Mouse (Mus musculus) cerebellum, adult 11-12 months (tissue): ENCODE measurements around the gene Rpp14.
"Not testable (repeated sequence)": the region's sequence is repeated elsewhere in the genome, so short reads cannot be mapped to it uniquely, and the experiment has no call there.

Experiments
- DNase-seq: peaks from one replicate; pipeline ENCODE4 v3.0.0; 2022

The Rpp14 gene

GRCm38 (mm10) chr14:8117371-8117770 is 37.2 kb downstream of the Rpp14 start:
- DNase-seq: no peak

DNA sequence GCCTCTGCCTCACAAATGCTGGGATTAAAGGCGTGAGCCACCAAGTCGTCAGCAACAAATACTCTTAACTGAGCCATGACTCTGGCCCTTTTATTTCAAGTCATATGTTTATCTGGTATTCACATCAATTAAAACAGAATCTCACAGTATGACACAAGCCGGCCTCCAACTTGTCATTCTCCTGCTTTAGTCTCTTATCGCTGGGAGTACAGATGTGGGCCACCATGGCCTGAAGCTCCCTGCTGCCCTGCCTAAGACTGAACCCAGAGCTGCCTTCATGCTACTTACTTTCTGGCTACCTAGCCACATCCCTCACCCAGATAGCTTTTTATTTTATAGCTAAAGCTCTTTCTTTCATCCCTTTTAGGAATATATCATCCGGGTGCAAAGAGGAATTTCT is 39.3 kb downstream of the Rpp14 start:
- DNase-seq: no peak

DNA sequence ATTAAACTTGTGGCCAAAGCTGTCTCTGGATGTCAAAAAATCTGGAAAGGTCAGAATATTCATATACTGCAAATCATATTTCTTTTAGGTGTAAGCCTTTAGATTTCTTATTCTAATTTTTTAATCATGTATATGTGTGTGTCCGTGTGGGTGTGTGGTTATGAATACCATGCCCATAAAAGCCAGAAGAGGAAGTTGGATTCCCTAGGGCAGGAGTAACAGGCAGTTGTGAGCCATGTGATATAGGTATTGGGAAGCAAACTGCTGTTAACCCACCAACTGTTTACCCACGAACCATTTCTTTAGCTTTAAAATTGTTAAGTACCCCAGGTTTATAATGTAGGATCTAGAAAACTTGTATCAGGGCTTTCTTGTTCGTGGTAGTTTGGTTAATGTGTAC is 39.7 kb downstream of the Rpp14 start:
- DNase-seq: no peak

DNA sequence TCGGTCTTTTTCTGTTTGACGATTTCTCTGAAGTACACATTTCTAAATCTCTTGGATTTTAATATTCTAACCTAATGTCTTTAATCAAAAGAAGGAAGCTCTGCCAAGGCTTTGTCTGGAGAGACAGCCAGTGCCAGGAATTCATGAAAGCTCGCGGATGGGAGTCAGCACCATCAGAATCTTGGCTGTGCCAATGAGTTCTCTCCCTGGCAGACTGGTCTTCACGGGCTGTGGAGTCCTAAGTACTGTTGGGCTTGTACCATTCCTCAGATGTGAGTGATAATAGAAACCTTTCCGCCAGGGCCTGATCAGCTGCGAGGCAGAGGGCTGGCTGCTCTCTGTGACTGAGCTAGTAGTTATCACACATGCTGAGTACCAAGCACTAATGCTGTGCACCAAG is 43.0 kb downstream of the Rpp14 start:
- DNase-seq: peak; percentile 49

- DNase-seq: not testable (repeated sequence)
Observed at GRCm38 (mm10) chr14:8123611-8124010, 43.4 kb downstream of the Rpp14 start.

DNA sequence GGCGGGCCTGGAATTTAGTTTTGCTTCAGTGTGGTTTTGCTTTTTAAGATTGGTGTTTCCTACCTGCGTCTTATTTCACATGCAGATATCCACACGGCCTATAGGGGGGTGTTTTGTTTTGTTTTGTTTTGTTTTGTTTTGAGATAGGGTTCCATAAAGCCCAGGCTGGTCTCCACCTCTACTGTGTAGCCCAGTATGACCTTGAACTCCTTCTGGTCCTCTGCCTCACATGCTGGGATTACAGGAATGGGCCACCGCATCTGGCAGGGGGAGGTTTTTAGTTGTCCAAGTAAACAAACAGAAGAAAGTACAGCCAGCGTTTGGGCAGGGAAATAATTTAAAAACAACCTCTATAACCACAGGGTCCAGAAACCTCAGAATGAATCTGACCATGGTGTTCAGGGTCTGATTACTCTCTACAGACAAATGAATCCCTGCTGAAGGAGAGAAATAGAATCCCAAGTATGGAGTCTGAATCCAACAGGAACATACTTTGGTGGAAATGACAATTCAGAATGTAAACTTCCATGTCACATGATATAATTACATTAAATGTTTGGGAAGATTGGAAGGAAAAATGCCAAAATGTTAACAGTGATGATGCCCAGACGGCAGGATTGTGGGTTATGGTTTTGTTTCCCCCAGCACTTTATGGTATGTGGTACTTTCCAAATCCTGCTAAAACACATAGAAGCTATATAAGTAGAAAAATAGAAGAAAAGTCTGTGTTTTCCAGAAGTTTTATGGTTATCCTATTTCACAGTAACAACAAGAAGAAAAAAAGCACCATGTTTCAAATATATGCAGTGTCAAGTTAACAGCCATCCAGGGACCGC is 44.1 kb downstream of the Rpp14 start:
- no peak for DNase-seq

DNA sequence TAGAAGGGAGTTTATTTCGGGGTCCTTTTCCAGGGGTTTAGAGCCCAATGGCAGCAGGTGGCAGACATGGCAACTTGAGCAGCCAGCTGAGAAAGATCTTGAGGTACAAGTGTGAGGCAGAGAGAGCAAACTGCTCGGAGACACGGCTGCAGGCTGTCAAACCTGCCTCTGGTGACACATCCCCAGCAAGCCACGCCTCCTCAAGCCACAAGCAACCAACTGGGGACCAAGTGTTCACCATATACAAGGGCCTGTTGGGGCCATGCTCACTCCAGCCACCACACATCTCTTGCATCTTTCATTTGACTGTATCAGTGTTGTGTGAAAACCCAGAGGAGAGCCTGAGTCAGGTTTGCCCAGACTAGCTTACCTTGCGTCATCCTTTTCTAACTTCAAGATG is 47.8 kb downstream of the Rpp14 start:
- no peak for DNase-seq

DNA sequence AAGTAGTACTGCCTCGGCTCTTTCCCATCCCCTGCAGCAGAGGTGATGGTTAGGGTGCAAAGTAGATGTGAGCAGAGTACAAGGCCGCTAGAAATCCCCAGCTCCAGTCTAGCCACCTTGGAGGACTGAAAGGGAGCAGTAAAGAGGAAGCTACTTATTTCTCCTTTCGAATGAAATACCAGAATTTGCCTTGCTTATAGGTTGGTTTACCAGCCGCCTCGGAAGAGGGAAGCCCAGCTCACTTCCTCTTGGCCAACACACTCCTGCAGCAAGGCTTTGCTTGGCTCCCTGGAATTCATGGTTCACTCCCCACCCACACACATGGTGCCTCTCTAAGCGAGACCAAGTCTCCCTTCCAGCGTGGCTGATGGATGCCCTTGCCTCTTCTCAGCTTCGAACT is 52.6 kb downstream of the Rpp14 start:
- no peak for DNase-seq

DNA sequence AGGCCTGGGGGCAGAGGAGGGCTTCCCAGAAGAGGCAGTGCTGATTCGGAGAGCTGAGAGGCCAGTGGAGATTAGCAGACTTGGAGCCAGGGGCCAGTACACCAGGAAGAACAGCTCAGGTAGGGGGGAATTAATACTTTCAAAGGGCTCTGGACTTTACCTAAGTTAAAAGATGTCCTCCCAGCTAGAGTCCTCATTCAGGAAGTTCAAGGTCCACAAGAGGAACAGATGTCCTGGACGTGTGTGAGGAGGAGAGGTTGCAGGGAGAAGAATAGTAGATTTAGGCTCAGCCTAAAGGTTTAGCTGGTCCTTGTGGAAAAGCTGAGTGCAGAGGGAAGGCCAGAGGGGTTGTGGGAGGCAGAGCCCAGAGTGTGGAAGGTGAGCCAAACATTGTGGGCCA is 54.1 kb downstream of the Rpp14 start:
- no peak for DNase-seq

GRCm38 (mm10) chr14:8135130-8135529 is 55.0 kb downstream of the Rpp14 start:
- DNase-seq: peak; percentile 59

- no peak for DNase-seq
Observed at GRCm38 (mm10) chr14:8139724-8140710, 59.9 kb downstream of the Rpp14 start.

DNA sequence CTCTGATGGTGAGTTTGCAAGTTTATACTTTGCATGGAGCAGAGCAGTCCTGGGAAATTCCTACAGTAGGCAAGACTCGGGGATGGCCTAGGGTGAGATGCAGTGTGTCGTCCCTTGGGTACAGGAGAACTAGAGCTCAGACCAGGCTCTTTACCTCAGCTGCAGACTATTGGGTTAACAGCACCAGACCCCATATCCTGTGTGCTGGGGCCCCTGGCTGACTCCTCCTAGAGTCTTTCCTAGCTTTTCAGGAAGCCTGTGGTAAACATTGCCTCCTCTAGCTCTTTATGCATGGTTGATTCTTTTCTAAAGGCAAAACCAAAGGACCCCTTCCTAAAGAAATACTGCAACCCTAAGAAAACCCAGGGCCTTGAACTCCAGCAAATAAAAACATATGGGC is 61.0 kb downstream of the Rpp14 start:
- DNase-seq: no peak
